In genomic region chr7:38105379-38105778, GRCm38 (mm10) we compare ENCODE assay signal across 11 mouse cellular contexts. TPM values are rescaled to one million over a fixed set of nuclear protein-coding genes. Genes with fewer than 3 reads are reported as not detected.
A peak's percentile ranks its signal among the peaks of the same experiment; 100 is the strongest.
DNase-seq lines count a peak whose midpoint lies in the region; ATAC-seq and TF ChIP-seq lines count a peak whose summit lies in the region.
"Had no signal": no experiment of that assay in that cellular context is flagged by ENCODE, and none has a peak within 500 bp of the region (broad histone marks: within the 10 kb centered on the region; RNA-seq: fewer than 3 reads in every experiment).

No protein-coding gene starts in this region.

- TF ChIP-seq CTCF in E14TG2a.4 (conservative IDR thresholded peaks at IDR 0.05; ENCODE audit: low read length) = no peak

- no peak overlapping the region for H3K27ac ChIP-seq in hindbrain, embryonic 12.5 days
- H3K27ac ChIP-seq in hindbrain, embryonic 14.5 days = no peak overlapping the region
- no peak overlapping the region for H3K27ac ChIP-seq in limb, embryonic 14.5 days (replicated peaks; ENCODE audit: low read depth, low read length)

- no peak for DNase-seq in hindbrain, embryonic 14.5 days (ENCODE audit: low spot score)
- DNase-seq in c-Kit-positive CD71-positive TER-119-positive erythroid progenitor cells, embryonic 14.5 days (ENCODE audit: low spot score) = peak; percentile 88
- DNase-seq in limb, embryonic 14.5 days (ENCODE audit: low spot score) = no peak
- DNase-seq in B cell, adult 2 months = no peak
- no peak for DNase-seq in cerebellum, adult 18-20 months
- DNase-seq in right cerebral cortex, adult 18-20 months = no peak
- DNase-seq: thymus, postnatal 14 days had no signal

- no peak overlapping the region for H3K9ac ChIP-seq in hindbrain, embryonic 12.5 days
- no peak overlapping the region for H3K9ac ChIP-seq in hindbrain, embryonic 14.5 days
- H3K9ac ChIP-seq in limb, embryonic 14.5 days (ENCODE audit: low read depth, low read length, severe bottlenecking) = no peak overlapping the region

- peaks cover 24% of the 10 kb centered on the region for H3K36me3 ChIP-seq in hindbrain, embryonic 12.5 days
- H3K36me3 ChIP-seq in hindbrain, embryonic 14.5 days (replicated peaks; ENCODE audit: control insufficient read depth, insufficient read depth) = peaks cover 13% of the 10 kb centered on the region
- peaks cover 57% of the 10 kb centered on the region for H3K36me3 ChIP-seq in E14TG2a.4 (ENCODE audit: insufficient read depth, low read length)
- peaks cover 41% of the 10 kb centered on the region for H3K36me3 ChIP-seq in limb, embryonic 14.5 days (ENCODE audit: control insufficient read depth, insufficient read depth, low read length)

- 78% methylated on average over 3 of the region's 3 CpGs for WGBS in hindbrain, embryonic 12.5 days
- 84% methylated on average over 3 of the region's 3 CpGs for WGBS in hindbrain, embryonic 14.5 days
- WGBS in limb, embryonic 14.5 days = 86% methylated on average over 3 of the region's 3 CpGs

- H3K4me2 ChIP-seq in hindbrain, embryonic 12.5 days (replicated peaks) = peak overlapping the region; percentile 94
- H3K4me2 ChIP-seq in hindbrain, embryonic 14.5 days (replicated peaks) = no peak overlapping the region
- peak overlapping the region; percentile 66; the same call in 1 of the 2 replicates for H3K4me2 ChIP-seq in limb, embryonic 14.5 days (replicated peaks; ENCODE audit: low read depth, low read length, severe bottlenecking)

- H3K4me1 ChIP-seq in hindbrain, embryonic 12.5 days = peaks cover 13% of the 10 kb centered on the region
- H3K4me1 ChIP-seq in hindbrain, embryonic 14.5 days (replicated peaks; ENCODE audit: control insufficient read depth, insufficient read depth, low read length) = peaks cover 5% of the 10 kb centered on the region; the same call in 1 of the 2 replicates
- peaks cover 81% of the 10 kb centered on the region for H3K4me1 ChIP-seq in E14TG2a.4 (replicated peaks; ENCODE audit: low read depth, low read length)
- H3K4me1 ChIP-seq in limb, embryonic 14.5 days (ENCODE audit: control insufficient read depth, insufficient read depth, low read length) = 0 out of 2 replicates have a peak, but pooled peaks cover 5% of the 10 kb centered on the region

- no peak overlapping the region for H3K4me3 ChIP-seq in hindbrain, embryonic 12.5 days
- H3K4me3 ChIP-seq in hindbrain, embryonic 14.5 days (replicated peaks; ENCODE audit: low read length) = no peak overlapping the region
- peak overlapping the region; percentile 97 for H3K4me3 ChIP-seq in E14TG2a.4 (replicated peaks; ENCODE audit: low read length)
- H3K4me3 ChIP-seq in limb, embryonic 14.5 days (replicated peaks; ENCODE audit: low read length) = no peak overlapping the region
- H3K4me3 ChIP-seq: megakaryocyte, embryonic 14.5 days had no signal

- no peaks in the 10 kb centered on the region for H3K9me3 ChIP-seq in hindbrain, embryonic 12.5 days (replicated peaks)
- no peaks in the 10 kb centered on the region for H3K9me3 ChIP-seq in hindbrain, embryonic 14.5 days (ENCODE audit: control insufficient read depth, low read length)
- no peaks in the 10 kb centered on the region for H3K9me3 ChIP-seq in E14TG2a.4 (ENCODE audit: low read length)
- H3K9me3 ChIP-seq in limb, embryonic 14.5 days (ENCODE audit: control insufficient read depth, low read length) = no peaks in the 10 kb centered on the region
- H3K9me3 ChIP-seq: megakaryocyte, embryonic 14.5 days had no signal

- H3K27me3 ChIP-seq in hindbrain, embryonic 12.5 days = no peaks in the 10 kb centered on the region
- no peaks in the 10 kb centered on the region for H3K27me3 ChIP-seq in hindbrain, embryonic 14.5 days (ENCODE audit: control insufficient read depth, insufficient read depth, low read length)
- no peaks in the 10 kb centered on the region for H3K27me3 ChIP-seq in E14TG2a.4 (ENCODE audit: insufficient read depth, low read length)
- no peaks in the 10 kb centered on the region for H3K27me3 ChIP-seq in limb, embryonic 14.5 days (ENCODE audit: control insufficient read depth, insufficient read depth, low read length)

- ATAC-seq in hindbrain, embryonic 12.5 days (ENCODE audit: low FRiP score) = no peak
- ATAC-seq in hindbrain, embryonic 14.5 days (ENCODE audit: low FRiP score) = no peak
- no peak for ATAC-seq in limb, embryonic 14.5 days (ENCODE audit: low FRiP score, low read depth)
- ATAC-seq: hindbrain, embryonic 16.5 days had no signal

- TF ChIP-seq POLR2A in limb, embryonic 14.5 days (IDR thresholded peaks at IDR 0.05; ENCODE audit: borderline replicate concordance, extremely low read depth, insufficient read depth, insufficient read length) = no peak

RNA-seq across cellular contexts. Expression of gene Ccne1, which starts 2.0 kb away (rescaled TPM):
- polyA plus RNA-seq in hindbrain, embryonic 12.5 days (2016; fragmentation: Nextera tagmentation; extraction: Ambion mirVana) = 36.1 and 36.7 TPM in 2 replicates
- 16.8 and 19.6 TPM in 2 replicates for polyA plus RNA-seq in hindbrain, embryonic 14.5 days (2014; fragmentation: Nextera tagmentation; extraction: Ambion mirVana)
- polyA plus RNA-seq in limb, embryonic 14.5 days (2012; rRNA removed) = 59.9 and 66.6 TPM in 2 replicates
- polyA plus RNA-seq in limb, embryonic 14.5 days (2014; fragmentation: Nextera tagmentation; extraction: Ambion mirVana) = 67.8 and 71.8 TPM in 2 replicates
